Mouse (Mus musculus): ENCODE measurements around the gene Csf2rb2.
"Not testable (repeated sequence)": the region's sequence is repeated elsewhere in the genome, so short reads cannot be mapped to it uniquely, and the experiment has no call there.

Csf2rb2 gene

GRCm38 (mm10) chr15:78318338-78319171 lies 13.0 kb upstream of the Csf2rb2 start:
- not testable (repeated sequence) for DNase-seq (ENCODE audit: low read depth, low spot score)

DNA sequence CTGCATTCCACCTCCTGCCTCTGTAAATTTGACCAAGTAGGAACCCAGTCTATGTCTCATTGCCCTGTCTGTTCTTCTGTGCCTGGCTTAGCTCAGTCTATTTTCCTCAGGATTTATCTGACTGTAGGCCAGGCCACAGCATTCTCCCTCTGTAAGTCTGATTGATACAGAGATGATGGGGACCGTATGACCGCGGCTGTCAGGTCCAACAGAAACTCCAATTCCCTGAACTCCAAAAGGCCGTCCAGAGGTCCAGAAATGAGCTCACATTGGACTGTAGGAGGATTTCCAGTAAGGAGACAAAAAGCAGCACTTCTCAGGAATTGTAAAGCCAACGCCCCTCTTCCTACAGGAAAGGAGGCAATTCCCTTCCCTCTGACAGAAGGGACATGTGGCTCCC lies 8.1 kb upstream of the Csf2rb2 start:
- DNase-seq (ENCODE audit: low read depth, low spot score): not testable (repeated sequence)

GRCm38 (mm10) chr15:78312421-78313233 lies 7.1 kb upstream of the Csf2rb2 start:
- DNase-seq (ENCODE audit: low read depth, low spot score): not testable (repeated sequence)

DNA sequence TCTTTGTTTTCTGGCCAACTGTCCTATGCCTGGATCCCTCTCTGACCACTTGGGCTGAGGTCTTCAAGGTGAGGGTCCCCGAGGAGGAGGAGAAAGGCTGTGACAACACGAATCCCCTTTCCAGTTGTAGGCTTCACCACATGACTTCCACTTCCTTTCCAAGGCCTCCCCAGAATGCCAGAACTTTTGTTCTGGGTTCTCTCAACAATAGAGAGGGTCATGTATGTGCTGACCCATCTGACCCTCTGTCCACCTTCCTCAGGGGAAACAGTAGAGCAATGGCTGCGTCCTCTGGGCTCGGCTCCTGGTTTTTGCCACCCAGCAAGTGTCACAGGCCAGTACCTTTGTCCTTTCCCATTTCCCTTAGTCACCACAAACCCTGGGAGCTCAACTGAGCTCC lies 5.5 kb upstream of the Csf2rb2 start:
- DNase-seq (ENCODE audit: low read depth, low spot score): no peak

DNA sequence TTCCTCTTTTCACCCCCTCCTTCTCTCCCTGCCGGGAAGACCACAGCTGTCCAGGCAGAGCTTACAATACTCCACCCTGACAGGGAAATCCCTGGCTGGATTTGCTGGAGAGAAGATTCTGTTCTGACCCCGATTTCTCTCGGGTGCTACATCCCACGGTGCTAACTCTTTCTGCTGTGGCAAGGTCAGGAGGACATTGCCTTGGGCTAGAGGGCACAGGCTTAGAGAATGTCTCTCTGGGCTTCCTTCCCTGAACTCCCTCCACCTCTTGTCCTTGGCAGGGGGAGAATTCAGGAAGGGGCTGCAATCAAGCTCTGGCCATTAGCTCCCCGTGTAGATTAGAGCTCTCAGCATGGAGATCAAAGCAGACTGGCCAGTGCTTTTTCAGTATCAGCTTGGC lies 4.3 kb upstream of the Csf2rb2 start:
- no peak for DNase-seq (ENCODE audit: low read depth, low spot score)

DNA sequence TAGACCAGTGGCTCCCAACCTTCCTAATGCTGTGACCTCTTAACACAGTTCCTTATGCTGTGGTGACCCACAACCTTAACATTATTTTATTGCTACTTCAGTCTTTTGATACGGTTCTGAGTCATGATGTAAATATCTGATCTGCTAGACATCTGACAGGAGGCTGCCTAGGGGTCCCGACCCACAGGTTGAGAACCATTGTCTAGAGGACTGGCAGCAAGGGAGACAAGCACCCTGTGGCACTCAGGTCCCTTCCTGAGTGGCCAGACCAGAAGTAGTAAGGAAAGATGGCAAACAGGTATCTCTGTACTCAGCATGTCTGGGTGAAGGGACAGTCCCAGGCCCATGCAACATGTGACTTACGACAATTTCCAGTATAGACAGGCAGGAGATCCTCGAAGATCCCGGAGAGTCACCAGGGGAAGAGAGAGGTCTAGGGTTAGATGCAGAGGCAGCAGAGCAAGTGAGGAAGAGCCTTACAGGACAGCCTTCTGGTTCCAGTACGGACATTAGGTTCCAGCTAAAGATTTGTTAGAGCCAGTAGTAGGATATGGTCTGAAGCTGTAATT lies 1.8 kb downstream of the Csf2rb2 start:
- DNase-seq (ENCODE audit: low read depth, low spot score): no peak

DNA sequence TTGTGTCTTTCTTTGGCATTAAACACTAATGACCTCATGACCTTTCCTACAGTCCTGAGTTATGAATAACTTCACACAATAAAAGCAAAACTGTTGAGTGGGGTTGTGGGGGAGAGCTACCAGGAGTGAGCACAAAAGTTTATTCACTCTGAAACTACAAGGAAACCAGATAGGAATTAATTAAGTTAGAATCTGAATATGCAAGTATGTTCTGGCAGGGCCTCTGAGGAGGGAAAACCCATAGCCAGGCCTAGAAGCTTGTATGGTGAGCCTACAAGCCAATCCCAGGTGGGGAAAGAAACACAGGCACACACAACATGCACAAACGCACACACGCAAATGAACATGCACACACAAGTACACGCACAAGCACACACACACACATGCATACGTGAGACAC lies 2.8 kb downstream of the Csf2rb2 start:
- DNase-seq (ENCODE audit: low read depth, low spot score): no peak

GRCm38 (mm10) chr15:78300773-78301172 lies 4.7 kb downstream of the Csf2rb2 start:
- DNase-seq (ENCODE audit: low read depth, low spot score): no peak

DNA sequence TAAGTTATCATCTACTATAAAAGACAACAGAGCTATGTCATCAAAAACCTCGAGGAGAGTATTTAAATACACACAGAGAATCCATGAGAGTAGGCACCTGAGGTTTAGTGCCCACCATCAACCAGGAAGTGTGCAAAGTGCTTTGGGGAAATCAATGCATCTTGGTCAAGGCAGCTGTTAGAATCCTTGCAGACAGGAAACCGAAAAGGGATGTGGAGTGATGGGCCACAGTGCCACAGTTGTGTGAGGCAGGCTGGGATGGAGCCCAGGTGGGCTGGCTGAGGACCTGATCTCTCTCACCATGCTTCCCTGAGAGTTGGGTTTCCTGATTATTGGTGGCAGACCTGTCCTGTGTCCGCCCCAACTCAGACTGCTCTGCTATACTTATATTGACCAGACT lies 5.9 kb downstream of the Csf2rb2 start:
- no peak for DNase-seq (ENCODE audit: low read depth, low spot score)

DNA sequence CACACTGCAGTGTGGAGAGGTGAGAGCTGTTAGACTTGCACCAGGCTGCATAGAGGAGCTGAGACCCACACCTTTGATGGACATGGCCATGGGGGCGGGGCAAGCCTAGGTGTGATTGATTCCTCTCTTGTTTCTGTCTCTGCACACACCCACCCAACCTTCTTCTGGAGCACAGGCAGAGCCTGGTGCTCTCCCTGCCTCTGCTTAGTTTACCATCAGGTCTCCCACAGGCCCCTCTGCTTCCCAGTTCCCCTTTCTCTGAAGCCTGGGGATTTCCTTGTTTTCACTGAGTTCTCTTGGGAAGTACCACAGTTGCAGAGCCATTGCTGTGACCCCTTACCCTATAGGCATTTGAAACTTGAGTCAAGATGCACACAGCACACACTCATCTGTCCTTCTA lies 7.0 kb downstream of the Csf2rb2 start:
- DNase-seq (ENCODE audit: low read depth, low spot score): no peak

DNA sequence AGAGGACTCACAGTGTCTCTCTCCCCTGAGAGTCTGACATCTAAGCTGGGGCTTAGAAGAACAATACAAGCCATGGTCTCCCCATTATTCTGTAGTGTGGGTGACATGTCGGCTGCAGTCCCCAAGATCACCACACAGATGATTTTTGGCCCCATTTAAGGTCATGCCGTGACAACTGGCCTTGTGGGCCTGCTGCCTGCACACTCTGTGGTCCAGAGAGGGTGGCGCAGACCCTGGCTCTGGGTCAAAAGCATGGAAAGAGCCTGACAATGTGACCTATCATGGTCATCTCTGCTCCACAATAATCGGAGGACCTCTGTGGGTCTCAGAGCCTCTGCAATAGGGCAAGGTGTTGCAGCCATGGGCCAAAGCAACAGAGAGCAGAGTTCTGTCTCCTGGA lies 11.8 kb downstream of the Csf2rb2 start:
- DNase-seq (ENCODE audit: low read depth, low spot score): no peak

DNA sequence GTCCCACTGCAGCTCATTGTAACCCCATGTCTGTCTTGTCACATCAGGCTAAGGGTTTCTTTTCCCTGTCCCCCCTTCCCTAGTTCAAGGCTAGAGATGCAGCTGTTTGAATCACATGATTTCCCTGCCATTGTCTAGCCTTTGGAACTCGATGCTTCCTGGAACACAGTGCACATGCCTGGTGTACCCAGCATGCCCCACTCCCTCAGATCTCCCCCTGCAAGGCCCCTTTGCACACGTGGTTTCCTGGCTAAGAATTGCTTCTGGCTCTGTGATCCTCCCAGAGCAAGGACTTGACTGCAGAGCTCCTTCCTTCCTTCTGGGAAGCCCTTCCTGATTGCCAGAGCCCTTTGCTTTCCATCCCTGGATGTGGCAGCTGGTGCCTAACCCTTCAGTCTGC lies 12.3 kb downstream of the Csf2rb2 start:
- not testable (repeated sequence) for DNase-seq (ENCODE audit: low read depth, low spot score)

- not testable (repeated sequence) for DNase-seq (ENCODE audit: low read depth, low spot score)
Observed at GRCm38 (mm10) chr15:78289775-78290174, 15.7 kb downstream of the Csf2rb2 start.

DNA sequence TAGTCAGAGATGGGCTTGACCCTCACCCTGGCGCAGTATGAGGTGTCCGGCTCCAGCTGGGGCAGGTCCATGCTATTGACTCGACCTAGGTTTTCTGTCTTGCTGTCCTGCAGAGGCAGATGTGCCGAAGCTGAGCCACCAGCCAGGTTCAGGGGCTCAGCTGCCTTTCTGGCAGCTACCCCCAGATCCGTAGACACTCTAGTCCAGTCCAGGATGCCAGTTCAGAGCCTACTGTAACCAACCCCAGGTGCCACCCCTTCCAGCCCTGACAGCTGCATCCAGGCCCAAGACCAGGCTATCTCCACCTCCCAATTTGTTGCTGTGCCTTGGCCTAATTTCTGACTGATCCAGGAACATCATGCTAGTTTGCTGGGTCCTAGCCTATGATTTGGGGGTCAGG lies 17.6 kb downstream of the Csf2rb2 start:
- no peak for DNase-seq (ENCODE audit: low read depth, low spot score)

GRCm38 (mm10) chr15:78278308-78278707 lies 27.2 kb downstream of the Csf2rb2 start:
- DNase-seq (ENCODE audit: low read depth, low spot score): no peak

GRCm38 (mm10) chr15:78271208-78271607 lies 34.3 kb downstream of the Csf2rb2 start:
- DNase-seq (ENCODE audit: low read depth, low spot score): no peak

GRCm38 (mm10) chr15:78267865-78268264 lies 37.7 kb downstream of the Csf2rb2 start:
- DNase-seq (ENCODE audit: low read depth, low spot score): no peak

- DNase-seq (ENCODE audit: low read depth, low spot score): no peak
Observed at GRCm38 (mm10) chr15:78267441-78267840, 38.1 kb downstream of the Csf2rb2 start.

DNA sequence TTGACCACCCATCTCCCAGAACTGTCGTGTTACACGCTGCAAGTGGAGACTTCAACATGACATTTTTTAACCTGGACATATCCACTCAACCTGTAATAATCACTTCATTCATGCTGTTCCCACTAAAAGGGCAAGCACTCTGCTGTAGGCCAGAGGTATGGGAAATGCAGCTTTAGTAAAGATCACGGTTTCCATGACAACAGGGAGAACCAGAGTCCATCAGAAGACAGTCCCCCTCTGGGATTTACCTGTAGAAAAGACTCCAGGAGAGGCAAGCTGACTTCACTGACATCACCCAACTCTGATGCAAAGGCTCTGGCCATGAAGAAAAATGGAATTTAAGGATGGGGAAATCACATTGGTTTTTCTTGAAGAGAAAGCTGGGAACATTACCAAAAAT lies 42.2 kb downstream of the Csf2rb2 start:
- DNase-seq (ENCODE audit: low read depth, low spot score): no peak

- no peak for DNase-seq (ENCODE audit: low read depth, low spot score)
Observed at GRCm38 (mm10) chr15:78260668-78261333, 44.7 kb downstream of the Csf2rb2 start.

- DNase-seq (ENCODE audit: low read depth, low spot score): no peak
Observed at GRCm38 (mm10) chr15:78258246-78258865, 47.2 kb downstream of the Csf2rb2 start.

All from embryo, embryonic 11.5 days (tissue).